Mouse (Mus musculus) urinary bladder, postnatal 36 days (tissue): ENCODE data around the gene Olfr1287.

Experiments
- DNase-seq, 2 experiments: peaks; one replicate each; pipeline ENCODE4 v3.0.0; 2022; ENCODE audit warnings: low spot score in 2 of 2, mixed read lengths in 1 of 2

Gene Olfr1287

GRCm38 (mm10) chr2:111448842-111449241, at the start of gene Olfr1287:
Gene Olfr1287, plus strand, starts transcription at chr2:111449142.
- DNase-seq: no peak

- no peak for DNase-seq
Observed at GRCm38 (mm10) chr2:111422931-111423330, 26.0 kb upstream of the Olfr1287 start, which contains the start of gene Olfr1286. Gene Olfr1286, minus strand, starts transcription at chr2:111423115.

- no peak for DNase-seq
Observed at GRCm38 (mm10) chr2:111473801-111474200, 24.9 kb downstream of the Olfr1287 start, which contains the start of gene Olfr1288. Gene Olfr1288, plus strand, starts transcription at chr2:111474101.

GRCm38 (mm10) chr2:111480519-111480918, 31.6 kb downstream of the Olfr1287 start, which contains the start of gene Olfr1289:
Gene Olfr1289, plus strand, starts transcription at chr2:111480819.
- no peak for DNase-seq

- no peak for DNase-seq
Observed at GRCm38 (mm10) chr2:111493729-111494128, 44.8 kb downstream of the Olfr1287 start, which contains the start of gene Olfr1290. Gene Olfr1290, minus strand, starts transcription at chr2:111493829.

GRCm38 (mm10) chr2:111496880-111497279, 47.9 kb downstream of the Olfr1287 start, which contains the start of gene Olfr1291-ps1:
Gene Olfr1291-ps1, plus strand, starts transcription at chr2:111497180.
- no peak for DNase-seq
